Mouse (Mus musculus): ENCODE results near the gene Nat8. TPM values are rescaled to one million over a fixed set of nuclear protein-coding genes. Genes with fewer than 3 reads are reported as not detected.

Nat8 gene
- polyA plus RNA-seq, 1 experiment, result not detected

DNA sequence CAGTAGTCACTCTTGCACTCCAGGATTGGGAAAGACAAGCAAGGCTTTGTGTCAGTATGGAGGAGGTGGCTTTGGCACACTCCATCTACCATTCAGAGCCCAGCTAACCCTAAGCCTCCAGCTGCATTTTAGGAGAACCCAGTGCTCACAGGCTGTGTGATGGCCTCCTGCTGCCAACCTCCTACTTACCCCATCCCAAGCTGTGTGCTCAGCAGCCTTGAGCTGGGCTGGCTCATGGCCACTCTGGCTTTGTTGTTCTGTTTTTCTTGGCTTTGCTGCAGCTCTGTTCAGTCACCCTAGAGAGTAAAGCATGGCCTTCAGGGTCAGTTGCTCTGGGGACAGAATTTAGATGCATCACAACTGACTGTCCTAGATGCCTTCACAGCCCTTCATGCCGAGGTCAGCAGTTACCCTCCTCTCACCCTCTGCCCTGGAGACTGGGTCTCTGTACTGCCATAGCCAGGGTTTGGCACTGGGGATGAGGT lies 24.4 kb upstream of the Nat8 start:
- Histone ChIP-seq H3K27me3 (ENCODE audit: control insufficient read depth, insufficient read depth, insufficient read length) (peaks cover 18% of the 10 kb centered on the region), H3K79me2 (ENCODE audit: control insufficient read depth, insufficient read depth) (no peaks in the 10 kb centered on the region), H3K4me2 (ENCODE audit: low read depth) (no peak overlapping the region), H3K36me3 (ENCODE audit: control insufficient read depth, insufficient read depth) (no peaks in the 10 kb centered on the region), H3ac (ENCODE audit: control insufficient read depth, insufficient read length) (no peak overlapping the region), H3K4me3 (no peak overlapping the region)
- no peak for TF ChIP-seq MAX (IDR thresholded peaks at IDR 0.05; ENCODE audit: low read depth)
- no peak for TF ChIP-seq TCF3 (IDR thresholded peaks at IDR 0.05; ENCODE audit: insufficient read length, low read depth)
- no peak for TF ChIP-seq MYOD1 (IDR thresholded peaks at IDR 0.05; ENCODE audit: control insufficient read depth in 1 of 3, insufficient read length in 2 of 3, low read depth in 2 of 3)
- TF ChIP-seq REST (IDR thresholded peaks at IDR 0.05; ENCODE audit: insufficient read depth, insufficient read length), result no peak
- no peak for TF ChIP-seq USF1 (IDR thresholded peaks at IDR 0.05; ENCODE audit: low read depth)
- TF ChIP-seq TCF12 (IDR thresholded peaks at IDR 0.05; ENCODE audit: insufficient read depth, poor library complexity, severe bottlenecking), result no peak
- TF ChIP-seq SRF (IDR thresholded peaks at IDR 0.05; ENCODE audit: control insufficient read depth, insufficient read length, low read depth), result no peak
- TF ChIP-seq CEBPB (IDR thresholded peaks at IDR 0.05; ENCODE audit: insufficient read depth, poor library complexity, severe bottlenecking), result no peak
- TF ChIP-seq POLR2AphosphoS2 (IDR thresholded peaks at IDR 0.05; ENCODE audit: insufficient read length, low read depth), result no peak
- TF ChIP-seq POLR2A (IDR thresholded peaks at IDR 0.05; ENCODE audit: insufficient read length, low read depth), result no peak
- no peak for TF ChIP-seq MYOG (IDR thresholded peaks at IDR 0.05; ENCODE audit: control insufficient read depth in 1 of 3, insufficient read depth in 1 of 3, insufficient read length in 2 of 3, low read depth in 2 of 3)
- no peak for TF ChIP-seq E2F4 (IDR thresholded peaks at IDR 0.05; ENCODE audit: insufficient read depth)

- Histone ChIP-seq H3K4me2 (ENCODE audit: low read depth) (no peak overlapping the region), H3K36me3 (ENCODE audit: control insufficient read depth, insufficient read depth) (no peaks in the 10 kb centered on the region), H3K79me2 (ENCODE audit: control insufficient read depth, insufficient read depth) (no peaks in the 10 kb centered on the region), H3K27me3 (ENCODE audit: control insufficient read depth, insufficient read depth, insufficient read length) (peaks cover 19% of the 10 kb centered on the region), H3K4me3 (no peak overlapping the region), H3ac (ENCODE audit: control insufficient read depth, insufficient read length) (no peak overlapping the region)
- TF ChIP-seq SRF (IDR thresholded peaks at IDR 0.05; ENCODE audit: control insufficient read depth, insufficient read length, low read depth) (no peak), USF1 (IDR thresholded peaks at IDR 0.05; ENCODE audit: low read depth) (no peak), POLR2AphosphoS2 (IDR thresholded peaks at IDR 0.05; ENCODE audit: insufficient read length, low read depth) (no peak), CEBPB (IDR thresholded peaks at IDR 0.05; ENCODE audit: insufficient read depth, poor library complexity, severe bottlenecking) (no peak), E2F4 (IDR thresholded peaks at IDR 0.05; ENCODE audit: insufficient read depth) (no peak), TCF12 (IDR thresholded peaks at IDR 0.05; ENCODE audit: insufficient read depth, poor library complexity, severe bottlenecking) (no peak), POLR2A (IDR thresholded peaks at IDR 0.05; ENCODE audit: insufficient read length, low read depth) (no peak)
Measured at GRCm38 (mm10) chr6:85853481-85853880, 21.6 kb upstream of the Nat8 start.

DNA sequence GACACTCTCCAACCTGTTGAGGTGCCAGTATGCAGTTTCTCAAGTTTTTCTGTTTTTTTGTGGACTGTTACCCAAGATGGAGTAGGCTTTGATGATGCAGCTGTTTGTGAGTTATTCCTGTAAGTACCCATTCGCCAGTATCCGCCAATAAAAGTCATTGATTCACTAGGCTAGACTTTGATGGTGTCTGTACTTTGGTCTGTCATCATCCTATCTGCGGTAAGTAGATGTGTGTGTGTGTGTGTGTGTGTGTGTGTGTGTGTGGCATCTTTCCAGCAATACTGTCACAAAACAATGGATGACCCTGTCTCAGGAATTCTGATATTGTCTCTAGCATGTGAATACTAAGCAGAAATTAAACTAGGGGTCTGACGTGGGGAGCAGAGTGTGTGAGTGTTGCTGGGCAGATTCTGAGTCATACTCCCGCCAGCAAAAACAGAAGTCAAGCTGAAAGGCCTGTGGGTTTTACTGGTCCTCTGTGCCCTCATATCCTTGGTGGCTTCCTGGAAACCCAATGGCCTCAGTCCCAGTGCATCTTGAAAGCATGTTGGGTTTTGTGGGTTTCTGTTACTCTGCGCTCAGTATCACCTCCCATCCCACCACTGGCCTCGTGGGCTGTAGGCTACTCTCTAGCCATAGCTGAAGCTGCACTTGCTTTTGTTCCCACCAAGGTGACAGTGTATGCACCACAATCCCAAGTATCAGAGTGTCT lies 19.3 kb upstream of the Nat8 start:
- TF ChIP-seq TCF3 (IDR thresholded peaks at IDR 0.05; ENCODE audit: insufficient read length, low read depth), result no peak
- TF ChIP-seq REST (IDR thresholded peaks at IDR 0.05; ENCODE audit: insufficient read depth, insufficient read length), result no peak
- TF ChIP-seq POLR2A (IDR thresholded peaks at IDR 0.05; ENCODE audit: insufficient read length, low read depth), result no peak
- TF ChIP-seq POLR2AphosphoS2 (IDR thresholded peaks at IDR 0.05; ENCODE audit: insufficient read length, low read depth), result no peak
- no peak for TF ChIP-seq E2F4 (IDR thresholded peaks at IDR 0.05; ENCODE audit: insufficient read depth)
- no peak for TF ChIP-seq MYOD1 (IDR thresholded peaks at IDR 0.05; ENCODE audit: control insufficient read depth in 1 of 3, insufficient read length in 2 of 3, low read depth in 2 of 3)
- TF ChIP-seq MAX (IDR thresholded peaks at IDR 0.05; ENCODE audit: low read depth), result no peak
- TF ChIP-seq MYOG (IDR thresholded peaks at IDR 0.05; ENCODE audit: control insufficient read depth in 1 of 3, insufficient read depth in 1 of 3, insufficient read length in 2 of 3, low read depth in 2 of 3), result no peak
- TF ChIP-seq CEBPB (IDR thresholded peaks at IDR 0.05; ENCODE audit: insufficient read depth, poor library complexity, severe bottlenecking), result no peak
- TF ChIP-seq SRF (IDR thresholded peaks at IDR 0.05; ENCODE audit: control insufficient read depth, insufficient read length, low read depth), result no peak
- no peak for TF ChIP-seq USF1 (IDR thresholded peaks at IDR 0.05; ENCODE audit: low read depth)
- no peak for TF ChIP-seq TCF12 (IDR thresholded peaks at IDR 0.05; ENCODE audit: insufficient read depth, poor library complexity, severe bottlenecking)
- no peak overlapping the region for H3K4me2 ChIP-seq (ENCODE audit: low read depth)
- H3K79me2 ChIP-seq (ENCODE audit: control insufficient read depth, insufficient read depth), result no peaks in the 10 kb centered on the region
- no peaks in the 10 kb centered on the region for H3K36me3 ChIP-seq (ENCODE audit: control insufficient read depth, insufficient read depth)
- no peak overlapping the region for H3ac ChIP-seq (ENCODE audit: control insufficient read depth, insufficient read length)
- H3K4me3 ChIP-seq, result no peak overlapping the region
- peaks cover 26% of the 10 kb centered on the region for H3K27me3 ChIP-seq (ENCODE audit: control insufficient read depth, insufficient read depth, insufficient read length)

DNA sequence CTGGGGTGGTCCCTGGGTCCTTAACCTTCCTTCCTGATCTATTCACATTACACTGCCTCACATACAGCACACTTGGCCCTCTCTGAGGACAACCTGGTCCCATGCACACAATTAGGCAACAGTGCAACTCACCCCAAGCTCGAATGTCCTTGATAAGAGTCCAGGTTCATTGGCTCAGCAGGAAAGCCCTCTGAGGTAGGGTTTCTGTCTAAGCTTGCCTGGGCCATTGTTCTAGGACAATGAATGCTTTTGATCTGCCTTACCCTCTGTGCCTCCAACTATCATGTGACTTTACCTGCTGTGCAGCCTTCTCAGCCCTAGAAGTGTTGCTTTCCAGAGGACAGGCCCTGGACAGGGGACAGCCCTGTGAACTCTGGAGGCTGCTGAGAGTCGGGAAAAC lies 17.4 kb upstream of the Nat8 start:
- H3K27me3 ChIP-seq (ENCODE audit: control insufficient read depth, insufficient read depth, insufficient read length), result peaks cover 26% of the 10 kb centered on the region
- no peak overlapping the region for H3ac ChIP-seq (ENCODE audit: control insufficient read depth, insufficient read length)
- H3K36me3 ChIP-seq (ENCODE audit: control insufficient read depth, insufficient read depth), result no peaks in the 10 kb centered on the region
- TF ChIP-seq E2F4 (IDR thresholded peaks at IDR 0.05; ENCODE audit: insufficient read depth), result no peak
- no peak for TF ChIP-seq TCF3 (IDR thresholded peaks at IDR 0.05; ENCODE audit: insufficient read length, low read depth)
- TF ChIP-seq REST (IDR thresholded peaks at IDR 0.05; ENCODE audit: insufficient read depth, insufficient read length), result no peak
- no peak for TF ChIP-seq CEBPB (IDR thresholded peaks at IDR 0.05; ENCODE audit: insufficient read depth, poor library complexity, severe bottlenecking)
- no peak for TF ChIP-seq SRF (IDR thresholded peaks at IDR 0.05; ENCODE audit: control insufficient read depth, insufficient read length, low read depth)
- TF ChIP-seq TCF12 (IDR thresholded peaks at IDR 0.05; ENCODE audit: insufficient read depth, poor library complexity, severe bottlenecking), result no peak
- TF ChIP-seq MYOD1 (IDR thresholded peaks at IDR 0.05; ENCODE audit: control insufficient read depth in 1 of 3, insufficient read length in 2 of 3, low read depth in 2 of 3), result no peak
- TF ChIP-seq POLR2A (IDR thresholded peaks at IDR 0.05; ENCODE audit: insufficient read length, low read depth), result no peak
- TF ChIP-seq MAX (IDR thresholded peaks at IDR 0.05; ENCODE audit: low read depth), result no peak
- TF ChIP-seq POLR2AphosphoS2 (IDR thresholded peaks at IDR 0.05; ENCODE audit: insufficient read length, low read depth), result no peak
- no peaks in the 10 kb centered on the region for H3K79me2 ChIP-seq (ENCODE audit: control insufficient read depth, insufficient read depth)
- no peak overlapping the region for H3K4me3 ChIP-seq
- H3K4me2 ChIP-seq (ENCODE audit: low read depth), result no peak overlapping the region
